Mouse (Mus musculus) CD4-positive, CD25-positive, alpha-beta regulatory T cell (primary cell): ENCODE measurements around the gene Cdyl2. TPM values are rescaled to one million over a fixed set of nuclear protein-coding genes. Genes with fewer than 3 reads are reported as not detected.

ENCODE experiments used
- polyA plus RNA-seq: library from polyadenylated mRNA; unstranded; fragments of 100-300 nt; shearing (Covaris generic); gene quantifications from one replicate; pipeline ENCODE4 v1.2.1, GENCODE M21; 2017

Cdyl2 gene
- 19.7 TPM for polyA plus RNA-seq

GRCm38 (mm10) chr8:116732684-116733647 lies at the start of gene Cdyl2:
Cdyl2 (minus strand) TSS chr8:116732991.

Other genes starting within 250 kb of the Cdyl2 start
- not detected for gene Dynlrb2, start 228.0 kb downstream of the Cdyl2 start, polyA plus RNA-seq
- 22.3 TPM for gene Cmc2, start 188.5 kb upstream of the Cdyl2 start, polyA plus RNA-seq
- 2.3 TPM for gene Cenpn, start 188.7 kb upstream of the Cdyl2 start, polyA plus RNA-seq
- gene Atmin, start 210.4 kb upstream of the Cdyl2 start, polyA plus RNA-seq = 31.6 TPM
- not detected for gene 1700030J22Rik, start 246.0 kb upstream of the Cdyl2 start, polyA plus RNA-seq